Mouse (Mus musculus) spleen, adult 2 months (tissue): ENCODE data around the gene Aldh16a1.

Experiments
- CTCF ChIP-seq: fragments of 200-500 bp; IDR thresholded peaks from 2 replicates; pipeline ENCODE4 v1.5.1; 2011; ENCODE audit warnings: mild to moderate bottlenecking, inconsistent platforms; ENCODE audit not compliant: insufficient read depth, insufficient read length, insufficient replicate concordance; ENCODE audit errors: extremely low read depth
- POLR2A ChIP-seq: fragments of 200-500 bp; IDR thresholded peaks from 2 replicates; pipeline ENCODE4 v1.6.1; 2011; ENCODE audit warnings: low read depth, low read length, inconsistent platforms

DNA sequence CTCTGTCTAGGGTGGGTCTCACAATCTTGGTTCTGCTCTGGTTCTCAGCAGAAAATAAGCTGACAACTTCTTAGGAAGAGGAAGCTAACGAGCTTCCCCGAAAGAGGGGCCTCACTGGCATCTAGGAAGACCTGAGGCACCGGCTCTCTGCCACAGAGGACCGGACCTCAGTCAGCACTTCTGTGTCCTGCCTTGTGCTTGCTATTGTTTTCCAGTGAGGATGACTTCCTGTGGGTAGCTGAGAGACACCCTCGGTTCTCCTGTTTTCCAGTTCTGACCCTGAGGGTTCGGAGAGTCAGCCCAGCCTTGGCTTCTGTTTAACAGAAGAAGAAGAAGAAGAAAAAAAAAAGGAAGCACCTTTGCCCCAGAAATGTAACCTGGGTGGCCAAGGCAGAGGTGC is 56.9 kb downstream of the Aldh16a1 start:
- TF ChIP-seq CTCF (no peak), POLR2A (no peak)
